ENCODE assay signal across 8 mouse cellular contexts in genomic region chr6:71830690-71831580, GRCm38 (mm10). TPM values are rescaled to one million over a fixed set of nuclear protein-coding genes. Genes with fewer than 3 reads are reported as not detected.
A peak's percentile ranks its signal among the peaks of the same experiment; 100 is the strongest.
DNase-seq lines count a peak whose midpoint lies in the region; ATAC-seq and TF ChIP-seq lines count a peak whose summit lies in the region.

Gene Immt, plus strand, starts transcription at chr6:71831331.

- no peak for TF ChIP-seq CTCF in MEL (IDR thresholded peaks at IDR 0.05 in 2 of 3, conservative IDR thresholded peaks at IDR 0.05 in 1 of 3; ENCODE audit: control insufficient read depth in 1 of 3, insufficient read depth in 1 of 3, low read depth in 2 of 3, low read length in 3 of 3, poor library complexity in 1 of 3, severe bottlenecking in 1 of 3)
- no peak for TF ChIP-seq CTCF in cerebellum, adult 2 months (IDR thresholded peaks at IDR 0.05; ENCODE audit: borderline replicate concordance, insufficient read depth, low read depth, low read length)
- TF ChIP-seq CTCF in forebrain, postnatal 0 days (IDR thresholded peaks at IDR 0.05; ENCODE audit: low read depth): peak; percentile 53

- H3K79me2 ChIP-seq in MEL (ENCODE audit: control insufficient read depth, insufficient read depth, low read length, poor library complexity): peaks cover 25% of the 10 kb centered on the region

- peak within 1 kb of the TSS; percentile 89 for H3K27ac ChIP-seq in MEL (ENCODE audit: control insufficient read depth, low read depth, low read length)
- peak within 1 kb of the TSS; percentile 89 for H3K27ac ChIP-seq in cerebellum, adult 2 months (ENCODE audit: insufficient read depth, low read length)
- peak within 1 kb of the TSS; percentile 96 for H3K27ac ChIP-seq in forebrain, postnatal 0 days (ENCODE audit: low read depth, low read length)
- H3K27ac ChIP-seq in lung, embryonic 15.5 days: peak within 1 kb of the TSS; percentile 94

- H3K9ac ChIP-seq in MEL (ENCODE audit: control insufficient read depth, low read depth, low read length, poor library complexity, severe bottlenecking): peak within 1 kb of the TSS; percentile 95
- peak within 1 kb of the TSS; percentile 94 for H3K9ac ChIP-seq in forebrain, postnatal 0 days
- peak within 1 kb of the TSS; percentile 90 for H3K9ac ChIP-seq in lung, embryonic 15.5 days

- peaks cover 5 to 9% of the 10 kb centered on the region in 2 experiments; a peak in 2 of 4 replicates for H3K4me1 ChIP-seq in MEL (ENCODE audit: control insufficient read depth in 1 of 2, insufficient read depth in 2 of 2, low read length in 2 of 2)
- no peaks in the 10 kb centered on the region for H3K4me1 ChIP-seq in cerebellum, adult 2 months (ENCODE audit: control insufficient read depth, insufficient read depth, low read length)
- peaks cover 15% of the 10 kb centered on the region for H3K4me1 ChIP-seq in forebrain, postnatal 0 days (ENCODE audit: insufficient read depth)
- H3K4me1 ChIP-seq in lung, embryonic 15.5 days: peaks cover 15% of the 10 kb centered on the region

- no peaks in the 10 kb centered on the region for H3K9me3 ChIP-seq in MEL (replicated peaks; ENCODE audit: insufficient read depth, low read length)
- no peaks in the 10 kb centered on the region for H3K9me3 ChIP-seq in forebrain, postnatal 0 days (ENCODE audit: low read length)
- no peaks in the 10 kb centered on the region for H3K9me3 ChIP-seq in lung, embryonic 15.5 days

- peak within 1 kb of the TSS; percentile 87 to 93 for H3K4me3 ChIP-seq in MEL (ENCODE audit: control insufficient read depth in 1 of 2, insufficient read depth in 1 of 2, low read depth in 2 of 2, low read length in 2 of 2)
- peak within 1 kb of the TSS; percentile 78 for H3K4me3 ChIP-seq in cerebellum, adult 2 months (replicated peaks; ENCODE audit: insufficient read depth, low read depth, low read length)
- H3K4me3 ChIP-seq in forebrain, postnatal 0 days (ENCODE audit: low read depth, low read length): peak within 1 kb of the TSS; percentile 98
- peak within 1 kb of the TSS; percentile 99 for H3K4me3 ChIP-seq in lung, embryonic 15.5 days

- H3K27me3 ChIP-seq in MEL (ENCODE audit: control insufficient read depth in 1 of 2, insufficient read depth in 2 of 2, low read length in 2 of 2): no peaks in the 10 kb centered on the region
- H3K27me3 ChIP-seq in cerebellum, adult 2 months (ENCODE audit: control insufficient read depth, insufficient read depth, low read length): no peaks in the 10 kb centered on the region
- H3K27me3 ChIP-seq in forebrain, postnatal 0 days (ENCODE audit: insufficient read depth, low read length): no peaks in the 10 kb centered on the region
- 0 out of 2 replicates have a peak, but pooled peaks cover 2% of the 10 kb centered on the region for H3K27me3 ChIP-seq in lung, embryonic 15.5 days

- peak; percentile 85 to 89 for TF ChIP-seq POLR2A in MEL (IDR thresholded peaks at IDR 0.05; ENCODE audit: control insufficient read depth in 1 of 2, insufficient read depth in 1 of 2, low read depth in 1 of 2, low read length in 2 of 2, poor library complexity in 1 of 2)
- TF ChIP-seq POLR2A in cerebellum, adult 2 months (IDR thresholded peaks at IDR 0.05; ENCODE audit: borderline replicate concordance, insufficient read depth, low read length): peak; percentile 94

- TF ChIP-seq EP300 in MEL (IDR thresholded peaks at IDR 0.05; ENCODE audit: low read depth in 1 of 2, low read length in 2 of 2): 0 out of 4 replicates have a peak, but pooled peaks have one; percentile 11

- peak; percentile 98 for ATAC-seq in forebrain, postnatal 0 days
- ATAC-seq in lung, embryonic 15.5 days (ENCODE audit: borderline replicate concordance, extremely low read depth, low FRiP score, low TSS enrichment): peak; percentile 100

- DNase-seq in MEL (ENCODE audit: low read depth, low spot score): peak; percentile 97
- DNase-seq in cerebellum, adult 2 months: peak; percentile 96 to 99
- peak; percentile 97 for DNase-seq in forebrain, postnatal 0 days
- peak; percentile 98 for DNase-seq in heart, postnatal 4 days
- DNase-seq in layer of hippocampus, adult 8-10 months (ENCODE audit: low spot score in 2 of 2): peak; percentile 95 to 97
- peak; percentile 97 for DNase-seq in ovary, adult 18-20 months (ENCODE audit: low spot score)
- peak; percentile 94 for DNase-seq in thymus, postnatal 0 days (ENCODE audit: low spot score)

- peak within 1 kb of the TSS; percentile 58 for H3K4me2 ChIP-seq in forebrain, postnatal 0 days (ENCODE audit: low read depth)
- peak within 1 kb of the TSS; percentile 67 for H3K4me2 ChIP-seq in lung, embryonic 15.5 days

- under 1% methylated on average over 64 of the region's 64 CpGs for WGBS in cerebellum, adult 2 months
- WGBS in forebrain, postnatal 0 days: 4% methylated on average over 64 of the region's 64 CpGs
- under 1% methylated on average over 64 of the region's 64 CpGs for WGBS in lung, embryonic 15.5 days

- peaks cover 14 to 15% of the 10 kb centered on the region in 2 experiments for H3K36me3 ChIP-seq in MEL (ENCODE audit: control insufficient read depth in 1 of 2, insufficient read depth in 2 of 2, low read length in 2 of 2)
- 0 out of 2 replicates have a peak, but pooled peaks cover 5% of the 10 kb centered on the region for H3K36me3 ChIP-seq in forebrain, postnatal 0 days (ENCODE audit: insufficient read depth)
- 0 out of 2 replicates have a peak, but pooled peaks cover 5% of the 10 kb centered on the region for H3K36me3 ChIP-seq in lung, embryonic 15.5 days

- no peak for TF ChIP-seq RAD21 in MEL (IDR thresholded peaks at IDR 0.05; ENCODE audit: low read depth, low read length)

TF ChIP-seq in MEL, 35 proteins besides CTCF, POLR2A, EP300 and RAD21 (continues in another document):
- TF ChIP-seq CHD2 (IDR thresholded peaks at IDR 0.05; ENCODE audit: low read length): peak; percentile 91
- TF ChIP-seq ZC3H11A (IDR thresholded peaks at IDR 0.05; ENCODE audit: low read depth, low read length): peak; percentile 58
- TF ChIP-seq E2F4 (IDR thresholded peaks at IDR 0.05; ENCODE audit: borderline replicate concordance, low read depth, low read length): 0 out of 2 replicates have a peak, but pooled peaks have one; percentile 52
- TF ChIP-seq BHLHE40 (IDR thresholded peaks at IDR 0.05; ENCODE audit: borderline replicate concordance, low read depth, low read length): 0 out of 2 replicates have a peak, but pooled peaks have one; percentile 3
- peak; percentile 90 for TF ChIP-seq ELF1 (IDR thresholded peaks at IDR 0.05; ENCODE audit: low read depth, low read length)
- peak; percentile 88 for TF ChIP-seq POLR2AphosphoS2 (IDR thresholded peaks at IDR 0.05; ENCODE audit: low read length)
- TF ChIP-seq GABPA (IDR thresholded peaks at IDR 0.05; ENCODE audit: low read depth, low read length): no peak
- peak; percentile 19; the same call in 1 of the 2 replicates for TF ChIP-seq ETS1 (IDR thresholded peaks at IDR 0.05; ENCODE audit: low read depth, low read length)
- TF ChIP-seq TAL1 (IDR thresholded peaks at IDR 0.05; ENCODE audit: low read length): no peak
- TF ChIP-seq ZMIZ1 (IDR thresholded peaks at IDR 0.05; ENCODE audit: low read depth, low read length): peak; percentile 88
- no peak for TF ChIP-seq RCOR1 (IDR thresholded peaks at IDR 0.05; ENCODE audit: low read depth, low read length)
- peak; percentile 97 for TF ChIP-seq CHD1 (IDR thresholded peaks at IDR 0.05; ENCODE audit: low read depth, low read length)
- TF ChIP-seq MXI1 (IDR thresholded peaks at IDR 0.05; ENCODE audit: low read depth, low read length): peak; percentile 70
- peak; percentile 92 for TF ChIP-seq HCFC1 (IDR thresholded peaks at IDR 0.05; ENCODE audit: low read depth, low read length)
- TF ChIP-seq SMC3 (IDR thresholded peaks at IDR 0.05; ENCODE audit: low read depth, low read length): no peak
- TF ChIP-seq MEF2A (IDR thresholded peaks at IDR 0.05; ENCODE audit: extremely low read depth, insufficient replicate concordance, low read depth, low read length, poor library complexity, severe bottlenecking): no peak
- TF ChIP-seq NRF1 (IDR thresholded peaks at IDR 0.05; ENCODE audit: insufficient read depth, low read depth, low read length, poor library complexity, severe bottlenecking): peak; percentile 92
- peak; percentile 52 for TF ChIP-seq SIN3A (IDR thresholded peaks at IDR 0.05; ENCODE audit: low read length)
- peak; percentile 38; the same call in 1 of the 2 replicates for TF ChIP-seq MAZ (IDR thresholded peaks at IDR 0.05; ENCODE audit: low read depth, low read length)
- TF ChIP-seq JUND (IDR thresholded peaks at IDR 0.05; ENCODE audit: low read depth, low read length): 0 out of 2 replicates have a peak, but pooled peaks have one; percentile 24
- no peak for TF ChIP-seq MAFK (IDR thresholded peaks at IDR 0.05; ENCODE audit: borderline replicate concordance, low read depth, low read length)
- TF ChIP-seq GATA1 (IDR thresholded peaks at IDR 0.05; ENCODE audit: low read depth, low read length): no peak
- no peak; the same call in 1 of the 2 replicates for TF ChIP-seq MAX (IDR thresholded peaks at IDR 0.05; ENCODE audit: low read length)
- TF ChIP-seq TBP (IDR thresholded peaks at IDR 0.05; ENCODE audit: low read depth, low read length): 0 out of 2 replicates have a peak, but pooled peaks have one; percentile 57
- no peak for TF ChIP-seq USF1 (IDR thresholded peaks at IDR 0.05; ENCODE audit: low read depth, low read length)
- no peak for TF ChIP-seq UBTF (IDR thresholded peaks at IDR 0.05; ENCODE audit: borderline replicate concordance, insufficient read depth, low read depth, low read length)
- peak; percentile 72 for TF ChIP-seq MYC (IDR thresholded peaks at IDR 0.05; ENCODE audit: low read depth, low read length)
- TF ChIP-seq ZKSCAN1 (IDR thresholded peaks at IDR 0.05; ENCODE audit: low read depth, low read length): no peak
- TF ChIP-seq TCF12 (IDR thresholded peaks at IDR 0.05; ENCODE audit: low read depth, low read length): peak; percentile 55
- TF ChIP-seq ZNF384 (IDR thresholded peaks at IDR 0.05; ENCODE audit: low read depth, low read length): peak; percentile 88

RNA-seq across cellular contexts. Expression of gene Immt, which starts in this region (rescaled TPM):
- 133 and 137 TPM in 2 replicates for total RNA-seq in MEL (2012; rRNA removed)
- polyA plus RNA-seq in MEL (2012; ENCODE audit: insufficient read depth in 1 of 2, insufficient read length in 2 of 2, low read depth in 1 of 2, low replicate concordance in 2 of 2, missing spikeins in 1 of 2): 100 to 1,000 TPM; 158 to 702 TPM
- 110 and 115 TPM in 2 replicates for polyA plus RNA-seq in cerebellum, adult 2 months (2012; rRNA removed)
- total RNA-seq in forebrain, postnatal 0 days (2014; rRNA removed): 120 TPM in 2 replicates
- 136 and 142 TPM in 2 replicates for polyA plus RNA-seq in forebrain, postnatal 0 days (2015; fragmentation: Nextera tagmentation; extraction: Ambion mirVana)
- total RNA-seq in heart, postnatal 4 days (2021): 100 to 1,000 TPM; 474 to 477 TPM
- total RNA-seq in layer of hippocampus, adult 8-10 months (2022): 100 to 1,000 TPM; 138 to 153 (median 143) TPM
- polyA plus RNA-seq in lung, embryonic 15.5 days (2015; fragmentation: Nextera tagmentation; extraction: Ambion mirVana): 185 and 188 TPM in 2 replicates
- polyA plus RNA-seq in thymus, postnatal 0 days (2015; fragmentation: Nextera tagmentation; extraction: Ambion mirVana): 151 and 157 TPM in 2 replicates

Comparison
In these comparisons a context has a peak if more than half of its experiments do, and no peak if none do; other contexts are left out.
1. Peak in every context shown above with its lines: DNase-seq, ATAC-seq, H3K4me3 ChIP-seq and H3K27ac ChIP-seq.